Comparison of ENCODE assay signal across 8 mouse cellular contexts in the genomic region with DNA sequence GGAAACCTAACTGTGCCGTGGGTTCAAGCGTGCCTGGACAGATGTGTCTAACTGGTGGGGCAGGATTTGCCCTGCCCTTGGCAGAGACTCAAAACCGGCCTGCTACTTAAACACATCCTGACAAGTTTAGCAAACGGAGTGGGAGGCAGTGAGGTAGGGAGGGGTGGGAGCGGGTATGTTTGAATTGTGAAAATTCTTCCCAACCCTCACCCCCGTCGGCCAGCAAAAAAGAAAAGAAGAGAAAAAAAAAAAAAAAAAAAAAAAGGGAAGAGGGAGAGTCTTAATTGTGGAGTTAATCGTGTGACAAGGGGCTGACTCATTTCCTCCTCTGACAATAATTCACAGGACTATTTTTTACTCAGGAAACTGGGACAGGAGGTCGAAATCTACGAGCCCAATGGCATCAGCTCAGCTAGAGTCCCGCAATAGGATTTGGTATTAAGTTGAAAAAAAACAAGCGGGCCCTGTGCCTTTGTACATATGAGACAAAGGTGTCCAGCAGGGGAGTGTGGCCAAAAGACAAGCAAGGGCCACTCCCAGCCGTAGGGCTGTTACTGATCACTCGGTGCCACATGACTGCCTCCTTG. TPM values are rescaled to one million over a fixed set of nuclear protein-coding genes. Genes with fewer than 3 reads are reported as not detected.
DNase-seq lines count a peak whose midpoint lies in the region; TF ChIP-seq lines count a peak whose summit lies in the region.

No protein-coding gene starts in this region.

- H3K27ac ChIP-seq in heart, embryonic 10.5 days: peak overlapping the region; percentile 56

- peaks cover 18% of the 10 kb centered on the region; the same call in 1 of the 2 replicates for H3K27me3 ChIP-seq in heart, embryonic 10.5 days (ENCODE audit: insufficient read depth, poor library complexity, severe bottlenecking)
- H3K27me3 ChIP-seq in myocyte (ENCODE audit: control insufficient read depth, insufficient read depth, insufficient read length): no peaks in the 10 kb centered on the region

- H3K9me3 ChIP-seq in heart, embryonic 10.5 days: no peaks in the 10 kb centered on the region

- 44% methylated on average over 14 of the region's 14 CpGs for WGBS in heart, embryonic 10.5 days

- H3K4me2 ChIP-seq in myocyte (ENCODE audit: low read depth): peak overlapping the region; percentile 85

- H3K36me3 ChIP-seq in heart, embryonic 10.5 days: no peaks in the 10 kb centered on the region
- no peaks in the 10 kb centered on the region for H3K36me3 ChIP-seq in myocyte (ENCODE audit: control insufficient read depth, insufficient read depth)

- H3K4me3 ChIP-seq in heart, embryonic 10.5 days: no peak overlapping the region
- peak overlapping the region; percentile 7 for H3K4me3 ChIP-seq in myocyte

- no peak for TF ChIP-seq POLR2A in myocyte (IDR thresholded peaks at IDR 0.05; ENCODE audit: insufficient read length, low read depth)

- H3K79me2 ChIP-seq in myocyte (ENCODE audit: control insufficient read depth, insufficient read depth): no peaks in the 10 kb centered on the region

- DNase-seq in 3T3-L1 (ENCODE audit: low read depth, low spot score): peak; percentile 94
- DNase-seq in MN1 (ENCODE audit: low spot score): peak; percentile 85
- DNase-seq in heart, embryonic 10.5 days (ENCODE audit: low spot score): no peak
- DNase-seq in kidney, postnatal 25 days: peak; percentile 81 to 89
- DNase-seq in retina, postnatal 1 day: no peak
- no peak for DNase-seq in natural killer cell, adult 2 months (ENCODE audit: low spot score in 2 of 2)
- DNase-seq in frontal cortex, postnatal 36 days (ENCODE audit: low spot score in 2 of 2): no peak

- H3K4me1 ChIP-seq in heart, embryonic 10.5 days: peaks cover 11% of the 10 kb centered on the region

- H3ac ChIP-seq in myocyte (ENCODE audit: control insufficient read depth, insufficient read length): no peak overlapping the region

TF ChIP-seq in myocyte, 11 proteins besides CTCF, POLR2A, EP300 and RAD21:
- no peak for TF ChIP-seq E2F4 (IDR thresholded peaks at IDR 0.05; ENCODE audit: insufficient read depth)
- no peak for TF ChIP-seq POLR2AphosphoS2 (IDR thresholded peaks at IDR 0.05; ENCODE audit: insufficient read length, low read depth)
- no peak for TF ChIP-seq REST (IDR thresholded peaks at IDR 0.05; ENCODE audit: insufficient read depth, insufficient read length)
- peak; percentile 43 for TF ChIP-seq USF1 (IDR thresholded peaks at IDR 0.05; ENCODE audit: low read depth)
- TF ChIP-seq MAX (IDR thresholded peaks at IDR 0.05; ENCODE audit: low read depth): no peak
- TF ChIP-seq CEBPB (IDR thresholded peaks at IDR 0.05; ENCODE audit: insufficient read depth, poor library complexity, severe bottlenecking): peak; percentile 51; the same call in 1 of the 2 replicates
- TF ChIP-seq TCF3 (IDR thresholded peaks at IDR 0.05; ENCODE audit: insufficient read length, low read depth): no peak
- peak in 1 of 3 experiments; percentile 35 for TF ChIP-seq MYOG (IDR thresholded peaks at IDR 0.05; ENCODE audit: control insufficient read depth in 1 of 3, insufficient read depth in 1 of 3, insufficient read length in 2 of 3, low read depth in 2 of 3)
- TF ChIP-seq TCF12 (IDR thresholded peaks at IDR 0.05; ENCODE audit: insufficient read depth, poor library complexity, severe bottlenecking): no peak
- TF ChIP-seq SRF (IDR thresholded peaks at IDR 0.05; ENCODE audit: control insufficient read depth, insufficient read length, low read depth): no peak
- TF ChIP-seq MYOD1 (IDR thresholded peaks at IDR 0.05; ENCODE audit: control insufficient read depth in 1 of 3, insufficient read length in 2 of 3, low read depth in 2 of 3): peak in 1 of 3 experiments; percentile 55

RNA-seq across cellular contexts. Expression of gene Hnrnpa3, which starts 46.0 kb away (rescaled TPM):
- polyA plus RNA-seq in heart, embryonic 10.5 days (2016; fragmentation: Nextera tagmentation; extraction: Ambion mirVana): 188 and 209 TPM in 2 replicates
- 193 TPM for polyA plus RNA-seq in myocyte (2012; fragmentation: generic; extraction: Trizol)

Comparison
In these comparisons a context has a peak if more than half of its experiments do, and no peak if none do; other contexts are left out.
1. DNase-seq: peak in 3T3-L1 (single experiment), MN1 (single experiment) and kidney, postnatal 25 days (2 of 2); none in heart, embryonic 10.5 days (single experiment), retina, postnatal 1 day (single experiment), natural killer cell, adult 2 months (0 of 2) and frontal cortex, postnatal 36 days (0 of 2).